Mouse (Mus musculus): ENCODE measurements around the gene Gnpat.

DNA sequence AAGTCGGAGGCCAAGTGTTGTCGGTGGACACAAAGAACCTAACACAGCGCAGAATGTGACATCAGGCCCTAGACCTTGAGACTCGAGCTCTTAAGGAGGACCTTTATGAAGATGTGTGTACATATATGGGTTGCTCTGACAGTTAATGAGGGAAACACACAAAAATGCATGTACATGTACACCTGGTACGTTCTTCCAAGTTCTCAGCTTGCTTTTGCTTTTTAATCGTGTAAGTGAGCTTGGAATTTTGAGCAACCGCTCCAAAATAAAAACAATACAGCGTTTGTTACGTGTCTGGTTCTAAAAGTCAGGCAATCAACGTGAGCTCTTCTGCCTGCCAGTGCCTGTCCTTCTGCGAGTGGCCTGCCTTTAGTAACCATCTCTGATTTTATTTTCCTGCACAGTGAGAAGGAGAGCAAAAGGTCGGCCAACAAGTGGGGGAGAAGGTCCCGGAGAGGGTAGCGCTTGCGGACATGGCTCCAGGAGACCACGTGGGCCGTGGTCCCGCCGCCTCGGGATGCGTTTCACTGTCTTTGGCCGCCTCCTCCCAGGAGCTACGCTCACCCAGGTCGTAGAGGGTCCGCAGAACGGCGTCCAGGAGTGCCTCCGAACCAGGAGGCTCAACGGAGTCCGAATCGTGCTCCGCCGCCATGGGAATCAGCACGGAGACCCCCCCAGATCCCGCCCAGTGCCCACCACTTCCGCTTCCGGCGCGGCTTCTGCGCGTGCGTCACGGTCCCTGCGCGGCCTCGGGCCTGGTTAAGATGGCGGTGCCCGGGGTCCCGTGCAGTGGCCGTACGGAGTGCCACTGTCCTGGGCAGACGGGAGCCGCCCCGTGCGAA, at the start of gene Gnpat, which contains the start of gene 2810004N23Rik:
- TF ChIP-seq POLR2A (IDR thresholded peaks at IDR 0.05; ENCODE audit: insufficient read depth, low read depth, low read length) (peak; percentile 90), CTCF (IDR thresholded peaks at IDR 0.05; ENCODE audit: insufficient read depth, low read depth, low read length) (no peak)

Data from olfactory bulb, adult 2 months (tissue).